Mouse (Mus musculus) thymus, adult 2 months (tissue): ENCODE measurements around the gene Cd7.

Experiments used
- CTCF ChIP-seq: fragments of 200-500 bp; IDR thresholded peaks from 2 replicates; pipeline ENCODE4 v1.5.1; 2012; ENCODE audit warnings: mild to moderate bottlenecking, control low read depth, low read length, moderate library complexity, borderline replicate concordance; ENCODE audit not compliant: control insufficient read depth, poor library complexity, insufficient read depth; ENCODE audit errors: extremely low read depth
- POLR2A ChIP-seq: fragments of 200-500 bp; IDR thresholded peaks from 2 replicates; pipeline ENCODE4 v1.6.1; 2012; ENCODE audit warnings: mild to moderate bottlenecking, low read length, control low read depth, moderate library complexity; ENCODE audit not compliant: control insufficient read depth, poor library complexity, insufficient read depth; ENCODE audit errors: extremely low read depth

GRCm38 (mm10) chr11:121010044-121010755 is 29.0 kb downstream of the Cd7 start:
- TF ChIP-seq CTCF (no peak), POLR2A (no peak)
